Comparison of ENCODE assay signal across 10 mouse cellular contexts in the genomic region with DNA sequence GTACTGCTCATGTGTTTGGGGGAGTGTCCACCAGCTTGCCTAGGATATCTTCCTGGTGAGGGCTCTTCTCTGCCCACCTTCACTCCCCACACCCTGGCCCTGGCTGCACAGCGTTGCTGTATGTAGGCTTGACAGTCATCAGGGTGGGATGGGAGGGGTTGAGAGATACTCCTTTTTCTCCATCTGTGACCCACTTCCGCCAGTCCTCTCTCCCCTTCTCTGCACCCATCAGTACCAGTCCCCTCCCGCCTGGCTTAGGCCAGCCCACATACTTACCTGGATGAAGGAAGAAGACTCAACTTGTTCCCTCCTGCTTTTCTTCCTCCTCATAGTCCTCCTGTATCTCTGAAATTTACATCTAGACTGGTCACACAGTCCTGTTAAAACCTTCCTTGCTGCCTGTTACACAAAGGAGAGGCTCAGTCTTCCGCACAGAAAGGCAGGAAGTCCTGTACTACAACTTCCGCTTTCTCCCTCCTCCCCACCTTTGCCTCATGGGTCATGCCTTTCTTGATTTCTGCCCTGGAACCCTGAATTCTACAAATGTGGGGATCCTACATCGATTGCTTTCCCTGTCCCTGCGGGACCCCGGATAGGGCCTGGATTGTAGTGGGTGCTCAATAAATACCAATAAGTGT. TPM values are rescaled to one million over a fixed set of nuclear protein-coding genes. Genes with fewer than 3 reads are reported as not detected.
DNase-seq lines count a peak whose midpoint lies in the region; ATAC-seq and TF ChIP-seq lines count a peak whose summit lies in the region.
"Had no signal": no experiment of that assay in that cellular context is flagged by ENCODE, and none has a peak within 500 bp of the region (broad histone marks: within the 10 kb centered on the region; RNA-seq: fewer than 3 reads in every experiment).

No protein-coding gene starts in this region.

- no peak for TF ChIP-seq CTCF in lung, adult 2 months (IDR thresholded peaks at IDR 0.05; ENCODE audit: insufficient read depth, low read length)

- DNase-seq in forebrain, embryonic 10.5 days (ENCODE audit: extremely low spot score, low spot score): no peak
- peak; percentile 48 to 51 for DNase-seq in spleen, postnatal 36 days (ENCODE audit: low spot score in 2 of 2)
- no peak for DNase-seq in spleen, adult 12 weeks (ENCODE audit: low spot score)
- no peak for DNase-seq in limb, embryonic 14.5 days (ENCODE audit: low spot score)
- DNase-seq in cerebellum, postnatal 10 days: no peak
- DNase-seq in lung, adult 2 months: no peak
- DNase-seq in lung, postnatal 36 days: no peak

- no peaks in the 10 kb centered on the region for H3K27me3 ChIP-seq in forebrain, embryonic 10.5 days (ENCODE audit: poor library complexity, severe bottlenecking)
- no peaks in the 10 kb centered on the region for H3K27me3 ChIP-seq in forebrain, embryonic 13.5 days
- no peaks in the 10 kb centered on the region for H3K27me3 ChIP-seq in limb, embryonic 14.5 days (ENCODE audit: control insufficient read depth, insufficient read depth, low read length)
- H3K27me3 ChIP-seq: neural tube, embryonic 12.5 days had no signal

- no peak overlapping the region for H3K4me2 ChIP-seq in forebrain, embryonic 13.5 days
- no peak overlapping the region for H3K4me2 ChIP-seq in limb, embryonic 14.5 days (replicated peaks; ENCODE audit: low read depth, low read length, severe bottlenecking)
- H3K4me2 ChIP-seq: neural tube, embryonic 12.5 days had no signal

- no peak for ATAC-seq in forebrain, embryonic 13.5 days
- ATAC-seq in limb, embryonic 14.5 days (ENCODE audit: low FRiP score, low read depth): no peak; the same call in 1 of the 2 replicates
- ATAC-seq: lung, postnatal 0 days had no signal

- peaks cover 53% of the 10 kb centered on the region for H3K4me1 ChIP-seq in forebrain, embryonic 10.5 days
- peaks cover 15% of the 10 kb centered on the region for H3K4me1 ChIP-seq in forebrain, embryonic 13.5 days
- peaks cover 11% of the 10 kb centered on the region; the same call in 1 of the 2 replicates for H3K4me1 ChIP-seq in limb, embryonic 14.5 days (ENCODE audit: control insufficient read depth, insufficient read depth, low read length)
- H3K4me1 ChIP-seq in lung, adult 2 months (ENCODE audit: control insufficient read depth, insufficient read depth, low read length): peaks cover 20% of the 10 kb centered on the region

- 90% methylated on average over 8 of the region's 8 CpGs for WGBS in forebrain, embryonic 10.5 days
- WGBS in forebrain, embryonic 13.5 days: 91% methylated on average over 8 of the region's 8 CpGs
- 81% methylated on average over 8 of the region's 8 CpGs for WGBS in limb, embryonic 14.5 days
- WGBS in lung, adult 2 months: 69% methylated on average over 8 of the region's 8 CpGs

- H3K9ac ChIP-seq in forebrain, embryonic 13.5 days: no peak overlapping the region
- no peak overlapping the region for H3K9ac ChIP-seq in limb, embryonic 14.5 days (ENCODE audit: low read depth, low read length, severe bottlenecking)
- H3K9ac ChIP-seq: neural tube, embryonic 12.5 days had no signal

- peaks cover 13% of the 10 kb centered on the region; the same call in 1 of the 2 replicates for H3K36me3 ChIP-seq in forebrain, embryonic 10.5 days (replicated peaks)
- no peaks in the 10 kb centered on the region for H3K36me3 ChIP-seq in forebrain, embryonic 13.5 days (ENCODE audit: poor library complexity, severe bottlenecking)
- H3K36me3 ChIP-seq in limb, embryonic 14.5 days (ENCODE audit: control insufficient read depth, insufficient read depth, low read length): no peaks in the 10 kb centered on the region
- H3K36me3 ChIP-seq: neural tube, embryonic 12.5 days had no signal

- no peak overlapping the region for H3K4me3 ChIP-seq in forebrain, embryonic 10.5 days
- H3K4me3 ChIP-seq in forebrain, embryonic 13.5 days: no peak overlapping the region
- no peak overlapping the region for H3K4me3 ChIP-seq in limb, embryonic 14.5 days (replicated peaks; ENCODE audit: low read length)
- H3K4me3 ChIP-seq in lung, adult 2 months (replicated peaks; ENCODE audit: extremely low read depth, low read depth, low read length): no peak overlapping the region
- H3K4me3 ChIP-seq: neural tube, embryonic 12.5 days had no signal

- no peaks in the 10 kb centered on the region for H3K9me3 ChIP-seq in forebrain, embryonic 10.5 days
- no peaks in the 10 kb centered on the region for H3K9me3 ChIP-seq in forebrain, embryonic 13.5 days (replicated peaks)
- no peaks in the 10 kb centered on the region for H3K9me3 ChIP-seq in limb, embryonic 14.5 days (ENCODE audit: control insufficient read depth, low read length)
- H3K9me3 ChIP-seq: neural tube, embryonic 12.5 days had no signal

- peak overlapping the region; percentile 62 for H3K27ac ChIP-seq in forebrain, embryonic 10.5 days
- no peak overlapping the region for H3K27ac ChIP-seq in forebrain, embryonic 13.5 days
- H3K27ac ChIP-seq in limb, embryonic 14.5 days (replicated peaks; ENCODE audit: low read depth, low read length): 0 out of 2 replicates have a peak overlapping the region, but pooled peaks have one; percentile 53
- H3K27ac ChIP-seq: neural tube, embryonic 12.5 days had no signal

- no peak for TF ChIP-seq POLR2A in limb, embryonic 14.5 days (IDR thresholded peaks at IDR 0.05; ENCODE audit: borderline replicate concordance, extremely low read depth, insufficient read depth, insufficient read length)
- TF ChIP-seq POLR2A in lung, adult 2 months (IDR thresholded peaks at IDR 0.05; ENCODE audit: borderline replicate concordance, extremely low read depth, low read depth, low read length): no peak

RNA-seq across cellular contexts. Expression of a gene that starts 21.6 kb away (rescaled TPM):
- 27.5 and 28.6 TPM in 2 replicates for polyA plus RNA-seq in forebrain, embryonic 10.5 days (2016; fragmentation: Nextera tagmentation; extraction: Ambion mirVana)
- polyA plus RNA-seq in forebrain, embryonic 13.5 days (2015; fragmentation: Nextera tagmentation; extraction: Ambion mirVana): 10.8 and 12.9 TPM in 2 replicates
- 28.9 and 42.4 TPM in 2 replicates for polyA plus RNA-seq in limb, embryonic 14.5 days (2012; rRNA removed)
- 44.3 and 45.7 TPM in 2 replicates for polyA plus RNA-seq in limb, embryonic 14.5 days (2014; fragmentation: Nextera tagmentation; extraction: Ambion mirVana)
- 111 and 113 TPM in 2 replicates for polyA plus RNA-seq in lung, adult 2 months (2012; rRNA removed)

Comparison
In these comparisons a context has a peak if more than half of its experiments do, and no peak if none do; other contexts are left out.
1. DNase-seq: peak in spleen, postnatal 36 days (2 of 2); none in forebrain, embryonic 10.5 days (single experiment), spleen, adult 12 weeks (single experiment), limb, embryonic 14.5 days (single experiment), cerebellum, postnatal 10 days (0 of 2), lung, adult 2 months (single experiment) and lung, postnatal 36 days (single experiment).